Mouse (Mus musculus): ENCODE data around the gene Mpig6b.
"Not testable (repeated sequence)": the region's sequence is repeated elsewhere in the genome, so short reads cannot be mapped to it uniquely, and the experiment has no call there.

The Mpig6b gene

DNA sequence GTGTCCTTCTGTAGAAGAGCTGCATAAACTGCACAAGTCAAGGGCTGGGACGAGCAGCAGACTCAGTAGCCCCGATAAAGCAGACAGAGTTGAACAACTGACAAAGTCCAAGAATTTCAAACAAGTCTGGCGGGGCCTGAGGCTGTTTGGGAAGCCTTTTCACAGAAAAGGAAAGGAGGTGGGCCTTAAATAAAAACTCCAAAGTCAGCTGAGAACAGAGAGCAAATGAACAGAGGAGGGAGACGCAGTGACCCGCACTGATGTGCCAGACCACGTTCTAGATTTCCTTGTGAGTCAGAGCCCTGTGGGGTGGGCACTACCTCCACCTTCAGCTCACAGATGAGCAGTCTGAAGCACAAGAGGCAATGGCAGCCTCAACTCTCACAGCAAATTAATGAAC, 31.1 kb downstream of the Mpig6b start:
- no peak for DNase-seq (ENCODE audit: low read depth)

- not testable (repeated sequence) for DNase-seq (ENCODE audit: low read depth)
Observed at GRCm38 (mm10) chr17:35033703-35034102, 32.3 kb downstream of the Mpig6b start.

DNA sequence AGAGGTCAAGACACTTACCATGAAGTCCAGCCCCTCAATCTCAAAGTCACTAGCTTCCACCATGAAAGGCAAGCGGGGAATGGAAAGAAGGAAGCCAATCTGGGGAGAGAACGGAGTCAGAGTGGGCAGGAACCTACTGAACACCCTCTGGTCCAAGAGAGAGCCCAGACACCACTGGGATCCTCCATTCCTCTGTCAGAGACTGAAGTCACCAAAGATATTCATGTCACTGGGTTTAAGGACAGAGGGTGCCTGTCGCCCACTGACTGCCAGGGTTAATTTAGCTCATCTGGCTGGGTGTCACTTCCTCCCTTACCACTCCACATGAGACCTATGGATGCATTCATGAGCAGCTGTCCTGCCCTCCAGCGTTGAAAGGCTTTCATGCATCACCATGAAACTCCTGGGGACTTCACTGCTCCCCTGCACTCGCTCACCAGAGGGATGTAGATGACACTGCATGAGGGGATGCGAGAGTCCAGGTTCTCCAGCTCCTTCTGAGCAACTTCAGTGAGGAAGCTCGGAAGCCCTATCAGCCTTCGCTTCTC, 33.6 kb downstream of the Mpig6b start:
- DNase-seq (ENCODE audit: low read depth): no peak

GRCm38 (mm10) chr17:35031880-35032279, 34.1 kb downstream of the Mpig6b start:
- DNase-seq (ENCODE audit: low read depth): no peak

- DNase-seq (ENCODE audit: low read depth): no peak
Observed at GRCm38 (mm10) chr17:35031272-35031671, 34.7 kb downstream of the Mpig6b start.

GRCm38 (mm10) chr17:35029691-35030532, 36.1 kb downstream of the Mpig6b start:
- DNase-seq (ENCODE audit: low read depth): no peak

GRCm38 (mm10) chr17:35028315-35028714, 37.7 kb downstream of the Mpig6b start:
- no peak for DNase-seq (ENCODE audit: low read depth)

DNA sequence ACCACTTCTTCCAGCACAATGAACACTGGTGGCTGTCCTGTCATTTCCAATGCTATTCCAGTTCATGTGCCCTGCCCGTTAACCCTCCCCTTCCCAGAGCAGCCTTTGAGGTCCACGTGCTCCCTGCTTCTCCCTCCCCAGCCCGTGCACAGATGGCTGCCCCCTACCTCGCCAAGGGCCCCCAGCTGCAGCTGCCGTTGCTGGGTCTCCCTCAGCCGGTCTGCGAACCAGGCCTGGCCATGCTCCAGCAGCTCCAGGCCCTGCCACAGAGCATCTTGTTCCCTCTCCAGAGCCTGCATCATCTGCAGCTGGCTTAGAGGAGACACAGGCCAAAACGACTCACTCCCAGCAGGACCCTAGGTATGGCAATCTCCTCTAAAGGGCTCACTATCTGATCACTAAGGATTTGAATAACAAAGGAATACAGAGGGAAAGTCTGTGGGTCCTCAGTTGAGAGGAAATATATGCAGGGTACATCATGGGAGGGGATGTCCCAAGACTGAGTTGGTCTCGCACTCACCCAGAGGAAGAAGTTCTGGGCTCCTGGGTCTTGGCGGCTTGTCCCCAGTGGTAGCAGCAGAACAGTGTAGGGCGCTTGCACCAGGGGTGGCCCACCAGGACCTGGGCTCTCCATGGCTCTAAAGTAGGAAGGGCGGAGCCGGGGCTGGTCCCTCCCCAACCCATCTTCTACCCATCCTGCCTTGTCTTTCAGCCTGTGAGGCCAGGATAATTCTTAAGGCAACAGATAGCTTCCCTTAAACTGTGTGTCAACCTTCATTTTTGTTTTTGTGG, 38.5 kb downstream of the Mpig6b start, which contains the start of gene Sapcd1:
Gene Sapcd1, minus strand, starts transcription at position 740 of the 792 bp plus-strand sequence.
- DNase-seq (ENCODE audit: low read depth): no peak

- no peak for DNase-seq (ENCODE audit: low read depth)
Observed at GRCm38 (mm10) chr17:35026206-35026605, 39.8 kb downstream of the Mpig6b start.

DNA sequence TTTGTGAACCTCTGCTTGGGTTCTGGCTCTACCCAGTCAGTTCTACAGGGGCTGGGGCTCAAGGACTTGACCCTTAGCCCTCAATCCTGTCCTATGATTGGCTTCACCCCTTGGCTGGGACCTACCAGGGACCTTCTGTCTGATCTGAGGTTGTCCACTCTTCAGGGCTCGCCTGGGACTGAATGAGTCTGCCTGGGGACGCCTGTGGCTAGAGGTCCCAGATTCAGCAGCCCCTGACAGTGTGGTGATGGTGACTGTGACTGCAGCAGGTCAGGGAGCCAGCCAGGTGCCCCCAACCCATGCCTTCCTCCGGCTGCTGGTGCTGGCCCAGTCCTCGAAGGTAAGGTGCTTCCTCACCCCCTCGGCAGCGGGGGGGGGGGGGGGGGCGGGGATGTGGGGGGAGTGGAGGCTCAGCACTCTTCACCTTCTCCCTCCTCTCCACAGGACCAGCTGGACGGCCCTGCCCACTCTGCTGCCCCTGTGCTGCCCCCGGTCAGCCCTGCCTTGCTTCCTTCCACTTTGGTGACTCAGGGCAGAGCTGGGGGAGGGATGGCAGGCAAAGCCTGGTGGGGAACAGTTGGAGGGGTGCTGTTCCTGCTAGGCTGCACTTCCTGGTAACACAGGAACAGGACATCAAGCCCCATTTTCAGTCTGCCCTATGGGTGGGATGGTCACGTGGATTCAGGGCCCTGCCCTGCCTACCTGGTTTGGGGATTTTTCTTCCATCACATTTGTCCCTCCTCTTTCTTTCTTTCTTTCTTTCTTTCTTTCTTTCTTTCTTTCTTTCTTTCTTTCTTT, 41.1 kb downstream of the Mpig6b start:
- DNase-seq (ENCODE audit: low read depth): no peak

DNA sequence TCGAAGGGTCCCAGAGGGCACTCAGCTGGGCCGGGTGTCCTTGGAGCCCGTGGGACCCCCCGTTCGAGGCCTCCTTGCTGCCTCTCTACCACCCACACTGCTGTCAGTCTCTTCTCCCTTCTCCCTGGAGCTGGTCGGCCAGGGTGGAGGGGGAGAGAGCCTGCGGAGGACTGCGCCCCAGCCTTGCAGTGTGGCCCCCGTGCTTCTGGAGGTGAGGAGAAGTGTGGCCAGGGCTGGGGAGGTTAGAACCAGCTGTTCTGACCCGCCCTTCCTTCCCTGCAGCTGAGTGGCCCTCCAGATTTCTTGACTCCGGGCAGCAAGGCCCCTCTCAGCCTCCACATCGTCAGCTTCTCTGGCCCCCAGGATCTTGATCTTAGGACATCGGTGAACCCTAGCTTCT, 41.7 kb downstream of the Mpig6b start:
- no peak for DNase-seq (ENCODE audit: low read depth)

DNA sequence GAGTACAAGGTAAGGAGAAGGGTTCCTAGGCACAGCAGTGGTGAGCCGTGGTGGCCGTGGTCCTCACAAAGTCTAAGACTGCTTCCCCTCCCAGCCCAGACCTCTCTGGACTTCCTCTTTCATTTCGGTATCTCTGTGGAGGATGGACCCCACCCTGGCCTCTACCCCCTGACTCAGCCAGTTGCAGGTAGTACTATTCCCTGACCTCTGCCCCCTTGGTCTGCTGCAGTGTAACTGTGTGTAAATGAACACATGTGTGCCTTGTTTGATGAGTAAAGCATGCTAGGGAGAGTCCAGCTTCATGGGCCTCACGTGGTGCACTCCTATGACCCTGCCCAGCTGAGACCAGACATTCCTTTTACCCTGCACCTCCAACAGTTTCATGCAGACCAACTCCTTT, 42.2 kb downstream of the Mpig6b start:
- no peak for DNase-seq (ENCODE audit: low read depth)

- no peak for DNase-seq (ENCODE audit: low read depth)
Observed at GRCm38 (mm10) chr17:35023221-35023620, 42.8 kb downstream of the Mpig6b start.

DNA sequence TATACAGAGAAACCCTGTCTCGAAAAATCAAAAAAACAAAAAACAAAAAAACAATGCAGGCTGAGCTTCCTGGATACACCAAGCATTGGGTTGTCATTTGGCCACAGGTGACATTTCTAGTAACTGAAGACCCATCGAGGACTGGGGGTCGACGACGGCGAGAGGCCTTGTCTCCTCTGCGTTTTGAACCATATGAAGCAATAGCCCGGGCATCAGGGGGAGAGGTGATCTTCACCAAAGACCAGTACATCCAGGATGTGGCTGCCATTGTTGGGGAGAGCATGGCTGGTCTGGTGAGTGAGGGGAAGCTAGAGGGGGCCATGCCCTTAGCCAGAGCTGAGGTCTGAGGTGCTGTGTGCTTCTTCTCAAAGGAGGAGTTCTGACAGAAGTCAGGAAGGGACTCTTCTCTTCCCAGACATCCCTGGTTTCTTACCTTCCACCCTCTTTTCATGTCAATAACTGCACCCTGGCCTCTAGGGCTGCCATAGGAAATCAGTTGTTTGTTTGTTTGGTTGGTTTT, 43.4 kb downstream of the Mpig6b start:
- no peak for DNase-seq (ENCODE audit: low read depth)

- DNase-seq (ENCODE audit: low read depth): no peak
Observed at GRCm38 (mm10) chr17:35021842-35022477, 44.0 kb downstream of the Mpig6b start.

- DNase-seq (ENCODE audit: low read depth): no peak
Observed at GRCm38 (mm10) chr17:35021163-35021808, 44.7 kb downstream of the Mpig6b start.

- DNase-seq (ENCODE audit: low read depth): no peak
Observed at GRCm38 (mm10) chr17:35020551-35020950, 45.4 kb downstream of the Mpig6b start.

GRCm38 (mm10) chr17:35019894-35020293, 46.1 kb downstream of the Mpig6b start:
- no peak for DNase-seq (ENCODE audit: low read depth)

DNA sequence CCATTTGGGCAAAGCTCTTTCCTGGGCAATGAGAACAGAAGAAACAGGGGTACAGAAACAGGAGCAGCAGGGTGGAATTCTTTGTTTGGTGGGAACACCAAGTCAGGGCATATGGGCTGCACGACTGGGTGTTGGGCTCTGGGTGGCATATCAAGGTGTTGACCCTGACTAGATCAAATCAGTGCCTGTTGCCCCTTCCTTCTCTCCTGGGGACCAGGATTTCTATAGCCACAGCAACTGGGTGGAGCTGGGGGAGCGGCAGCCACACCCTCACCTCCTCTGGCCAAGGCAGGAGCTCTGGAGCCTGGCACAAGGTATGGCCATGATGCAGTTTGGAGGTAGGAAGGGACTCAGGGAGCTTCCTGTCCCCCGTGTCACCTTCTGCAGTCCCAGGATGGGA, 47.8 kb downstream of the Mpig6b start:
- no peak for DNase-seq (ENCODE audit: low read depth)

GRCm38 (mm10) chr17:35017706-35018030, 48.3 kb downstream of the Mpig6b start:
- no peak for DNase-seq (ENCODE audit: low read depth)

Data from fibroblast of lung, adult 2 months (primary cell).